Mouse (Mus musculus): ENCODE results near the gene Ttc29.

DNA sequence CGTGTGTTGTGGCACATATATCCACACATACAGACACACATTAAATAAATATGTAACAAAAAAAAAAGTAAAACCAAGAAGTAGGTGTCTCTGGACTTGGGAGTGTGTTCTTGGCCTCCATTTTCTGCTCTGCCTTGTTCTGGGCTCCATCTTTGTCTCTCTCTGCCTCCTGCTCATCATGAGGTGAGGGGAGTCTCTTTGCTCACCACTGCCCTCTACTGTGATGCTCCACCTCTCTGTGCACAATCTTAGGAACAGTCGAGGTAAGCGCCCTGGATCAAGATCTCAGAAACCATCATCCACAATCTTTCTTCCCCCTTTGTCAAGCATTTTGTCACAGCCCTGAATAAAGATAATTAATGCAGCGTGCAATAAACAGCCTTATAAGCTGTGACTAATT, 72.3 kb downstream of the Ttc29 start:
- TF ChIP-seq CTCF (IDR thresholded peaks at IDR 0.05; ENCODE audit: control insufficient read depth, insufficient read depth, low read length) (no peak), POLR2A (IDR thresholded peaks at IDR 0.05; ENCODE audit: borderline replicate concordance, control insufficient read depth, low read depth, low read length) (no peak)

Data from bone marrow, adult 2 months (tissue).